Mouse (Mus musculus): ENCODE data around the gene Arhgef7. TPM values are rescaled to one million over a fixed set of nuclear protein-coding genes. Genes with fewer than 3 reads are reported as not detected.

The Arhgef7 gene
- total RNA-seq, 1 experiment from 2014 or later, result 22.5 TPM

GRCm38 (mm10) chr8:11753155-11753941 lies 25.8 kb downstream of the Arhgef7 start:
- ATAC-seq (replicated peaks in 1 of 2; ENCODE audit: insufficient read depth in 1 of 2, low FRiP score in 2 of 2, low TSS enrichment in 1 of 2, low read depth in 1 of 2, poor library complexity in 2 of 2, severe bottlenecking in 2 of 2), result no peak

DNA sequence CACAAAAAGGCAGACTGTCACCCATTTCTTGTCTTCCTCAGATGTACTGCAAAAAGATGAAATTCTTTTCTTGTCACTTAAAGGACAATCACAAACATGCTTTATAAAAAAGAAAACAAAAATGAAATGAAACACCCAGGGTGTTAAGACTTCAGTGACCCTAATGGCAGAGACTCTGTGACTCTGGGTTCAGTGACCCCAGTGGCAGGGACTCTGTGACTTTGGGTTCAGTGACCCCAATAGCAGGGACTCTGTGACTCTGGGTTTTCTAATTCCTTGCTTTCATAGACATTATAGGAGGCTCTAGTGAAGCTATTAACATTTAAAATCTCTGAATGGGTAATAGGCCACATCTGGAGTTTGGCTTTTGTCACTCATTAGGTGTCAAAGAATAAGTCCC lies 27.2 kb downstream of the Arhgef7 start:
- no peak for ATAC-seq (replicated peaks in 1 of 2; ENCODE audit: insufficient read depth in 1 of 2, low FRiP score in 2 of 2, low TSS enrichment in 1 of 2, low read depth in 1 of 2, poor library complexity in 2 of 2, severe bottlenecking in 2 of 2)

DNA sequence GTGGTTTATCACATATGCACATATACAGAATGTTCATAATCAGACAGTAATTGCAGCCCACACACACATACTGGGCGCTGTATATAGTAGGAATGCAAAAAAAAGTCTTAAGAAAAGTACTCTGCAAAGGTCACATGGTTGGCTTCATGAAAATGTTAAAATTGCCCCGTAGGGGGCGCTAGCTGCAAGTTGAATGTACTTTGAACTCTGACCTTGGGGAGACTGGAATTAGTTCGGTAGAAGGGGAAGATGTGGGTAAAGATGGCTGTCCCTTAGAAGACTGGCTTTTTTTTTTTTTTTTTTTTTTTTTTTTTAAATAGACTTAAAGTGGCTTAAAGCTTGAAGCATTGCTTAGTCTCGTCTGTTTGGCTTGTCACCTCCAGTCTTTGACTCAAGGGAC lies 28.4 kb downstream of the Arhgef7 start:
- peak; percentile 30 to 34; a peak in 2 of 4 replicates for ATAC-seq (replicated peaks in 1 of 2; ENCODE audit: insufficient read depth in 1 of 2, low FRiP score in 2 of 2, low TSS enrichment in 1 of 2, low read depth in 1 of 2, poor library complexity in 2 of 2, severe bottlenecking in 2 of 2)

DNA sequence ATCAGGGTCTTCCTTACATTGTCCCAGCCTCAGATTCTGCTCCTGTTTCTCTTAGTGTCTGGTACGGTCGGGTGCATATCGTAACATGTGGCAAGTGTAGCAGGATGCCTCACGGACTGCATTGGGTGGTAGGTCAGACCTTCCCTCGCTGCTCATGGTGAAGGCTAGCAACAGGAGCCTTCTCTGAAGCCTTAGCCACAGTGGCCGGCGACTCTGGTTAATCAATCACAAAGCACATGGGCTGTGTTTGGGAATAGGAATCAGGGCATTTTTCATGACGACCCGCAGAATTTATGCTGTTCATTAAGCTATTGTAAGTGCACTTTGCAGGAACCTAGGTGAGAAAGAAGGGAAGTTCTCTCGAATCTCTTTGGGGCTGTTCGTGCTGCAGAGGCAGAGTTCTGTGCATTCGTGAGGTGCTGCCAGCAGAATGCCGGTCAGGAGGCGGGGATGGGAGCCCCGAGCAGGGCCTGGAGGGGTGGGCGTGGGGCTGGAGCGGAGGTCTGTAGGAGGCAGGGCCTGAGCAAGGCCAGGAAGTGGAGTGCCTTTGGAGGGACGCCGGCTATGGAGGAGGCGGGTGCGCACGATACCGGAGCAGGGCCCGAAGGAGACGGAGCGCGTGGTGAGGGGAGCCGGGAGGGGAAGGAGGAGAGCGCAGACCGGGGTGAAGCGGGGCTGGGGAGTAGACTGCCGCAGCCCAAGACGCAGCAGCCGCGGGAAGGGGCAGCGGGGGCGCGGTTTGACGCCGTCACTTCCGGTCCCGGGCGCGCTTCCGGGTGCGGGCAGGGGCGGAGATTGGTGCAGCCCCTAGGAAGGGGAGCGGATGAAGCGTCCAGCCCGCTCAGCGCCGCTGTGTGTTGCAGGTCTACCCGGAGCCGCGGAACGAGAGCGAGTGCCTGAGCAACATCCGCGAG lies 30.3 kb downstream of the Arhgef7 start:
- ATAC-seq (replicated peaks in 1 of 2; ENCODE audit: insufficient read depth in 1 of 2, low FRiP score in 2 of 2, low TSS enrichment in 1 of 2, low read depth in 1 of 2, poor library complexity in 2 of 2, severe bottlenecking in 2 of 2), result peak; percentile 83 to 95

- ATAC-seq (replicated peaks in 1 of 2; ENCODE audit: insufficient read depth in 1 of 2, low FRiP score in 2 of 2, low TSS enrichment in 1 of 2, low read depth in 1 of 2, poor library complexity in 2 of 2, severe bottlenecking in 2 of 2), result no peak; a peak in 1 of 4 replicates
These were observed 31.2 kb downstream of the Arhgef7 start for GRCm38 (mm10) chr8:11758482-11759281.

- no peak for ATAC-seq (replicated peaks in 1 of 2; ENCODE audit: insufficient read depth in 1 of 2, low FRiP score in 2 of 2, low TSS enrichment in 1 of 2, low read depth in 1 of 2, poor library complexity in 2 of 2, severe bottlenecking in 2 of 2)
These were observed 34.0 kb downstream of the Arhgef7 start for GRCm38 (mm10) chr8:11761551-11761950.

DNA sequence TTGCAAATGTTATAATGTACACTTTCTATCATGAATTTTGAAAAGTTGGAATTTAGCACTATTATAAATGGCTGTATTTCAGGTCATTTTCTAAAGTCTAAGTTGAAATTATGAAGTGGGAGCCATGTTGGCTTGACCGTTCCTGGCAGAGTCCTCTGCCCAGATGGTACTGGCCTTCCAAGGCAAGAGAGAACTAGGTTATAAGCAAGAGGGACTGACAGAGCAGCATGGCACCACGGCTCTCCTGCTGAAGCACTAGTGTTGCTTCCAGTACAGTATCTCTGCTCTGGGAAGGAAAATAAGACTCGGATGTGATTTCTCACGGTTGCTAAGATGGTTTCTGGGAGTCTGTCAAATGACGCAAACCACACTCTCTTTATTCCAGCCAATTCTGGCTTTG lies 34.5 kb downstream of the Arhgef7 start:
- no peak for ATAC-seq (replicated peaks in 1 of 2; ENCODE audit: insufficient read depth in 1 of 2, low FRiP score in 2 of 2, low TSS enrichment in 1 of 2, low read depth in 1 of 2, poor library complexity in 2 of 2, severe bottlenecking in 2 of 2)

DNA sequence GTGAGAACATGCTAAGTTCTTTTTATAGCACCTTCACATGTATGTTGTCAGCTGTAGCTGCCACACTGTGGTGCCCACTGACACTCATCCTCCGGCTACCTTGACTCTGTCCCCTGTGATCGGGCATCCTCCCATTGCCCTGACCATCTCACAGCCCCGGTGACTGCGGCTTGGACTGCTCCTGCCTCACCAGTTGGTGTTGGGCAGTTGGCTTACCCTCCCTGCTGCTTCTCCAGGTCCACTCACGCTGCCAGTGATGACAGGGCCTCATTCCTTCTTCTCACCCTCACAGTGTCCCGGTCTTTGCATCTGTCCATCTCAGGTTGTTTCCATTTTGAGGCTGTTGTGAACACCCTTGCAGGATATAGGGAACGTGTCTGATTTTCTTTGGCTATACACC lies 35.3 kb downstream of the Arhgef7 start:
- no peak for ATAC-seq (replicated peaks in 1 of 2; ENCODE audit: insufficient read depth in 1 of 2, low FRiP score in 2 of 2, low TSS enrichment in 1 of 2, low read depth in 1 of 2, poor library complexity in 2 of 2, severe bottlenecking in 2 of 2)

DNA sequence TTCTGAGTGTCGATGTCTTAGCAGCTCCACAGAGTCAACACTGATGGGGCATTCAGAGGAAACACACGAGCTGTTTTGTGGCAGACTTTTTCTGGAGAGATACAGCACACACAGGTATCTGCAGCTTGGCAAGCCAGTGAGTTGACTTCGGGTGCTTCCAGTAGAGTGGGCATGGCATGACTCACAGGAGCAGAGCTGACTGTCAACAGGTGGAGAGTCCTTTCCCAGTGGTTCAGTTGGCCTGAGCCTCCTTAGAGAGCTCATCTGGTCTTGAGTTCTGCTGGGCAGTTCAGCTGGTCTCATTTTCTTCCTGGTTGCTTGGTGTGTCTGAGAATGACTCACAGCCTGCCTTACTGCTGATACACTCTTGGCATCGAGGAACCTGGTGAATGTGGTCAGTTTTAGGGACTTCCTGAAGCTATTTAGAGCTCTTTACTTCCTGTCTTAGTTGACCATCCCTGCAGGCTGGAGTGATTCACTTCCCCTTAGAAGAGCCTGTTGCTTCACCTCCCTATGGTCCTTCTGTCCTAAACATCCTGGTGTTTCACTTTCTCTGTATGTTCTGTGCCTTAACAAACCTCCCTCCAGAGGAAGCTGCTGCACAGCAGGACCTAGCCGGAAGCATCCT lies 39.8 kb downstream of the Arhgef7 start:
- ATAC-seq (replicated peaks in 1 of 2; ENCODE audit: insufficient read depth in 1 of 2, low FRiP score in 2 of 2, low TSS enrichment in 1 of 2, low read depth in 1 of 2, poor library complexity in 2 of 2, severe bottlenecking in 2 of 2), result peak; percentile 56 to 65; a peak in 3 of 4 replicates

DNA sequence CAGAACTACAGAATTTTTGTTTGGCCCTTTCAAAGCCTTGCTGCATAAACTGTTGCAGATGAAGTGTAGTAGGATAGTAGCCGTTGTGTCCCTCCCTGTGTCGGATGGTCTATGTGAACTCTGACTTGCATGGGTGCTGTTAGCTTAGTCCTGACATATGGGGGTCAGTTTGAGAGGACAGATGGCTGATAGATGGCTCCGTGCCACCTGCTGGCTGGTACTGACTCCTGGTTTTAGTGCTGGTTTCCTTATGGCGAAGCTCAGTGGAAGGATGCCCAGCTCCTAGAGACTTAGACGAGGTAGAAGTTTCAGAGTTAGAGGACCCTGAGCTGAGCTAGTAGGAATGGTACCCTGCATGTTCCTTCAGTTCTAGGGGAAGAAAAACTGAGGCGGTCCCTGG lies 42.5 kb downstream of the Arhgef7 start:
- ATAC-seq (replicated peaks in 1 of 2; ENCODE audit: insufficient read depth in 1 of 2, low FRiP score in 2 of 2, low TSS enrichment in 1 of 2, low read depth in 1 of 2, poor library complexity in 2 of 2, severe bottlenecking in 2 of 2), result no peak

GRCm38 (mm10) chr8:11770521-11771080 lies 43.1 kb downstream of the Arhgef7 start:
- no peak for ATAC-seq (replicated peaks in 1 of 2; ENCODE audit: insufficient read depth in 1 of 2, low FRiP score in 2 of 2, low TSS enrichment in 1 of 2, low read depth in 1 of 2, poor library complexity in 2 of 2, severe bottlenecking in 2 of 2)

GRCm38 (mm10) chr8:11771608-11772007 lies 44.1 kb downstream of the Arhgef7 start:
- no peak for ATAC-seq (replicated peaks in 1 of 2; ENCODE audit: insufficient read depth in 1 of 2, low FRiP score in 2 of 2, low TSS enrichment in 1 of 2, low read depth in 1 of 2, poor library complexity in 2 of 2, severe bottlenecking in 2 of 2)

GRCm38 (mm10) chr8:11774195-11775076 lies 46.9 kb downstream of the Arhgef7 start:
- peak in 1 of 2 experiments; percentile 11; a peak in 1 of 4 replicates for ATAC-seq (replicated peaks in 1 of 2; ENCODE audit: insufficient read depth in 1 of 2, low FRiP score in 2 of 2, low TSS enrichment in 1 of 2, low read depth in 1 of 2, poor library complexity in 2 of 2, severe bottlenecking in 2 of 2)

- 0 out of 4 replicates have a peak, but pooled peaks have one; percentile 13 to 23 for ATAC-seq (replicated peaks in 1 of 2; ENCODE audit: insufficient read depth in 1 of 2, low FRiP score in 2 of 2, low TSS enrichment in 1 of 2, low read depth in 1 of 2, poor library complexity in 2 of 2, severe bottlenecking in 2 of 2)
These were observed 48.4 kb downstream of the Arhgef7 start for GRCm38 (mm10) chr8:11775889-11776288.

- no peak for ATAC-seq (replicated peaks in 1 of 2; ENCODE audit: insufficient read depth in 1 of 2, low FRiP score in 2 of 2, low TSS enrichment in 1 of 2, low read depth in 1 of 2, poor library complexity in 2 of 2, severe bottlenecking in 2 of 2)
These were observed 49.1 kb downstream of the Arhgef7 start for GRCm38 (mm10) chr8:11776451-11777180.

All from hematopoietic stem cell, adult 5-6 weeks (primary cell).